Mouse (Mus musculus) spleen, adult 2 months (tissue): ENCODE measurements at regions not wholly inside any gene's neighbourhood (a gene's known extent, or its start where the extent isn't known, plus 50 kb on each side); places are given as distances from the start of the nearest gene placed in this dataset.

ENCODE experiments used
- CTCF ChIP-seq: fragments of 200-500 bp; IDR thresholded peaks from 2 replicates; pipeline ENCODE4 v1.5.1; 2011; ENCODE audit warnings: mild to moderate bottlenecking, inconsistent platforms; ENCODE audit not compliant: insufficient read depth, insufficient read length, insufficient replicate concordance; ENCODE audit errors: extremely low read depth
- POLR2A ChIP-seq: fragments of 200-500 bp; IDR thresholded peaks from 2 replicates; pipeline ENCODE4 v1.6.1; 2011; ENCODE audit warnings: low read depth, low read length, inconsistent platforms

DNA sequence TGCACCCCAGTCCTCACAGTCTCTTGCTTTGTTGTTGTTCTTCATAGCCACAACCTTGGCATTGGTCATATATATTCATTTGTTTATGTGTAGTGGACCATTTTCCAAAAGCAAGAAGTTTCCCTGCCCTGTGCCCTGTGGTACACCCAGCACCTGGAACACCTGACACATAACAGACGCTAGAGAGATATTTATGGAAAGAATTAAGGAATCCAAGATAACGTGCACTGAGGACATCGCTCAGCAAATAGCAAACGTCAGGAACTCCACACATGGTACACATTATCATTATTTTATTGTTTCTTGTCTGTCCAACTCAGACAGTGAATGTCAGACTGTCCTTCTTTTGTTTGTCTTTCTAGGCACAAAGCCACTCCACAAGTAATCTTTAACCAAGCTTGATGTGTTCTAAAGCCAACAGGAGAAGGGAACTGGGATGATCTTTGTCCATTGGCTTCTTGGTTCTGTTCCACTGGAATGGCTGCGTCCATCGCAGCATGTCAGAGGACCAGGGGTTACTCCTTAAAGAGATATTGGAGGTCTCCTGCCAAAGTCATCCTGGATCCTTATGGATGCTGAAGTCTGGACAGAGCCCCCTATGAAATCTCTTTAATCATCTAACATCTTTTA, 74.2 kb upstream of the Arid1b start:
- no peak for TF ChIP-seq CTCF
- TF ChIP-seq POLR2A, result no peak
